ENCODE assay signal across 29 mouse cellular contexts in genomic region chr12:109474187-109474606, GRCm38 (mm10). TPM values are rescaled to one million over a fixed set of nuclear protein-coding genes. Genes with fewer than 3 reads are reported as not detected.
DNase-seq lines count a peak whose midpoint lies in the region; ATAC-seq and TF ChIP-seq lines count a peak whose summit lies in the region.
"Had no signal": no experiment of that assay in that cellular context is flagged by ENCODE, and none has a peak within 500 bp of the region (broad histone marks: within the 10 kb centered on the region; RNA-seq: fewer than 3 reads in every experiment).

No protein-coding gene starts in this region.

- no peak for DNase-seq in embryonic facial prominence, embryonic 10.5 days (ENCODE audit: low spot score)
- DNase-seq in lung, embryonic 14.5 days, result peak; percentile 70
- no peak for DNase-seq in lung, postnatal 36 days
- DNase-seq in embryonic facial prominence, embryonic 14.5 days (ENCODE audit: low spot score), result peak; percentile 77
- DNase-seq in liver, postnatal 0 days, result no peak
- DNase-seq in urinary bladder, postnatal 10 days (ENCODE audit: low spot score), result no peak
- DNase-seq: adrenal gland, adult 8-10 months; cerebellum, adult 2 months; cerebellum, postnatal 14 days; forebrain, postnatal 0 days; kidney, adult 18-20 months; liver; thymus, adult 18-20 months; thymus, postnatal 25 days had no signal

- H3K9me3 ChIP-seq in embryonic facial prominence, embryonic 13.5 days, result no peaks in the 10 kb centered on the region
- H3K9me3 ChIP-seq in embryonic facial prominence, embryonic 10.5 days, result no peaks in the 10 kb centered on the region
- H3K9me3 ChIP-seq in lung, embryonic 14.5 days (ENCODE audit: low read depth, low read length), result no peaks in the 10 kb centered on the region
- no peaks in the 10 kb centered on the region for H3K9me3 ChIP-seq in embryonic facial prominence, embryonic 14.5 days (ENCODE audit: control insufficient read depth, low read length)
- no peaks in the 10 kb centered on the region for H3K9me3 ChIP-seq in stomach, embryonic 15.5 days
- H3K9me3 ChIP-seq in liver, postnatal 0 days (ENCODE audit: low read length), result no peaks in the 10 kb centered on the region
- H3K9me3 ChIP-seq: forebrain, embryonic 10.5 days; hindbrain, embryonic 13.5 days; kidney, embryonic 15.5 days; megakaryocyte, embryonic 14.5 days; midbrain, embryonic 12.5 days; neural tube, embryonic 13.5 days had no signal

- peaks cover 27% of the 10 kb centered on the region for H3K4me1 ChIP-seq in embryonic facial prominence, embryonic 13.5 days
- H3K4me1 ChIP-seq in embryonic facial prominence, embryonic 10.5 days, result peaks cover 13% of the 10 kb centered on the region
- H3K4me1 ChIP-seq in lung, embryonic 14.5 days (ENCODE audit: insufficient read depth), result peaks cover 26% of the 10 kb centered on the region
- peaks cover 11% of the 10 kb centered on the region; the same call in 1 of the 2 replicates for H3K4me1 ChIP-seq in embryonic facial prominence, embryonic 14.5 days (ENCODE audit: control insufficient read depth, insufficient read depth, low read length)
- peaks cover 6% of the 10 kb centered on the region; the same call in 1 of the 2 replicates for H3K4me1 ChIP-seq in stomach, embryonic 15.5 days
- H3K4me1 ChIP-seq in liver, postnatal 0 days (ENCODE audit: insufficient read depth), result no peaks in the 10 kb centered on the region
- H3K4me1 ChIP-seq: hindbrain, embryonic 13.5 days; midbrain, embryonic 12.5 days; neural tube, embryonic 13.5 days had no signal

- no peak for TF ChIP-seq CTCF in lung, embryonic 14.5 days (IDR thresholded peaks at IDR 0.05; ENCODE audit: low read depth)
- no peak for TF ChIP-seq CTCF in liver, postnatal 0 days (IDR thresholded peaks at IDR 0.05; ENCODE audit: low read depth)

- WGBS in embryonic facial prominence, embryonic 13.5 days, result 69% methylated on average over 9 of the region's 9 CpGs
- WGBS in embryonic facial prominence, embryonic 10.5 days, result 84% methylated on average over 9 of the region's 9 CpGs
- WGBS in lung, embryonic 14.5 days, result 35% methylated on average over 9 of the region's 9 CpGs
- 62% methylated on average over 9 of the region's 9 CpGs for WGBS in embryonic facial prominence, embryonic 14.5 days
- 67% methylated on average over 9 of the region's 9 CpGs for WGBS in stomach, embryonic 15.5 days
- 74% methylated on average over 9 of the region's 9 CpGs for WGBS in liver, postnatal 0 days (ENCODE audit: insufficient replicate concordance)

- H3K9ac ChIP-seq in embryonic facial prominence, embryonic 13.5 days, result no peak overlapping the region
- H3K9ac ChIP-seq in lung, embryonic 14.5 days, result no peak overlapping the region
- H3K9ac ChIP-seq in embryonic facial prominence, embryonic 14.5 days (ENCODE audit: low read depth, low read length), result no peak overlapping the region
- no peak overlapping the region for H3K9ac ChIP-seq in stomach, embryonic 15.5 days
- H3K9ac ChIP-seq in liver, postnatal 0 days (replicated peaks), result no peak overlapping the region
- H3K9ac ChIP-seq: forebrain, postnatal 0 days; hindbrain, embryonic 13.5 days; kidney, embryonic 15.5 days; liver, embryonic 14.5 days; midbrain, embryonic 12.5 days; neural tube, embryonic 13.5 days had no signal

- TF ChIP-seq EP300 in liver, postnatal 0 days (IDR thresholded peaks at IDR 0.05; ENCODE audit: low read depth), result no peak

- peaks cover 10% of the 10 kb centered on the region; the same call in 1 of the 2 replicates for H3K27me3 ChIP-seq in embryonic facial prominence, embryonic 13.5 days
- peaks cover 52% of the 10 kb centered on the region for H3K27me3 ChIP-seq in embryonic facial prominence, embryonic 10.5 days (replicated peaks; ENCODE audit: low read depth, poor library complexity, severe bottlenecking)
- no peaks in the 10 kb centered on the region for H3K27me3 ChIP-seq in lung, embryonic 14.5 days (ENCODE audit: insufficient read depth, low read length)
- no peaks in the 10 kb centered on the region for H3K27me3 ChIP-seq in embryonic facial prominence, embryonic 14.5 days (replicated peaks; ENCODE audit: control insufficient read depth, insufficient read depth, low read length)
- no peaks in the 10 kb centered on the region for H3K27me3 ChIP-seq in stomach, embryonic 15.5 days (replicated peaks)
- no peaks in the 10 kb centered on the region for H3K27me3 ChIP-seq in liver, postnatal 0 days (ENCODE audit: insufficient read depth, low read length)
- H3K27me3 ChIP-seq: CH12.LX; kidney, embryonic 15.5 days had no signal

- H3K4me2 ChIP-seq in embryonic facial prominence, embryonic 13.5 days, result no peak overlapping the region
- no peak overlapping the region; the same call in 1 of the 2 replicates for H3K4me2 ChIP-seq in lung, embryonic 14.5 days
- H3K4me2 ChIP-seq in embryonic facial prominence, embryonic 14.5 days (ENCODE audit: low read depth, low read length), result no peak overlapping the region
- no peak overlapping the region for H3K4me2 ChIP-seq in stomach, embryonic 15.5 days
- H3K4me2 ChIP-seq in liver, postnatal 0 days (ENCODE audit: low read depth, low read length), result no peak overlapping the region
- H3K4me2 ChIP-seq: hindbrain, embryonic 13.5 days; kidney, embryonic 15.5 days; midbrain, embryonic 12.5 days; neural tube, embryonic 13.5 days had no signal

- peak overlapping the region; percentile 39; the same call in 1 of the 2 replicates for H3K27ac ChIP-seq in embryonic facial prominence, embryonic 13.5 days
- no peak overlapping the region for H3K27ac ChIP-seq in embryonic facial prominence, embryonic 10.5 days (replicated peaks)
- peak overlapping the region; percentile 84 for H3K27ac ChIP-seq in lung, embryonic 14.5 days (ENCODE audit: low read depth)
- H3K27ac ChIP-seq in embryonic facial prominence, embryonic 14.5 days (replicated peaks; ENCODE audit: low read depth, low read length), result no peak overlapping the region; the same call in 1 of the 2 replicates
- H3K27ac ChIP-seq in stomach, embryonic 15.5 days, result peak overlapping the region; percentile 51; the same call in 1 of the 2 replicates
- H3K27ac ChIP-seq in liver, postnatal 0 days (ENCODE audit: low read depth), result no peak overlapping the region
- H3K27ac ChIP-seq: hindbrain, embryonic 13.5 days; kidney, embryonic 15.5 days; layer of hippocampus, adult 2 months; left cerebral cortex, adult 2 months; liver, embryonic 14.5 days; midbrain, embryonic 12.5 days; neural tube, embryonic 13.5 days had no signal

- no peak overlapping the region for H3K4me3 ChIP-seq in embryonic facial prominence, embryonic 13.5 days
- H3K4me3 ChIP-seq in embryonic facial prominence, embryonic 10.5 days, result no peak overlapping the region
- no peak overlapping the region for H3K4me3 ChIP-seq in lung, embryonic 14.5 days (ENCODE audit: low read depth, low read length)
- H3K4me3 ChIP-seq in embryonic facial prominence, embryonic 14.5 days (ENCODE audit: low read depth, low read length), result no peak overlapping the region
- H3K4me3 ChIP-seq in stomach, embryonic 15.5 days (replicated peaks), result no peak overlapping the region
- H3K4me3 ChIP-seq in liver, postnatal 0 days (ENCODE audit: low read depth, low read length), result no peak overlapping the region
- H3K4me3 ChIP-seq: forebrain, embryonic 10.5 days; hindbrain, embryonic 13.5 days; kidney, embryonic 15.5 days; layer of hippocampus, adult 2 months; left cerebral cortex, adult 2 months; megakaryocyte, embryonic 14.5 days; midbrain, embryonic 12.5 days; myocyte; neural tube, embryonic 13.5 days had no signal

- ATAC-seq in embryonic facial prominence, embryonic 13.5 days (ENCODE audit: insufficient number of reproducible peaks, insufficient read depth, low FRiP score, low TSS enrichment, low read depth), result no peak
- peak; percentile 75; the same call in 1 of the 2 replicates for ATAC-seq in lung, embryonic 14.5 days (ENCODE audit: insufficient read depth)
- ATAC-seq in embryonic facial prominence, embryonic 14.5 days (ENCODE audit: low read depth), result peak; percentile 57; the same call in 1 of the 2 replicates
- peak; percentile 56 for ATAC-seq in stomach, embryonic 15.5 days (ENCODE audit: insufficient read depth, low FRiP score, low read depth)
- no peak for ATAC-seq in liver, postnatal 0 days
- ATAC-seq: activated CD4-positive, CD25-positive, alpha-beta regulatory T cell, adult 4 months; forebrain, postnatal 0 days had no signal

- no peaks in the 10 kb centered on the region for H3K36me3 ChIP-seq in embryonic facial prominence, embryonic 13.5 days
- H3K36me3 ChIP-seq in embryonic facial prominence, embryonic 10.5 days (replicated peaks), result no peaks in the 10 kb centered on the region
- H3K36me3 ChIP-seq in lung, embryonic 14.5 days (ENCODE audit: insufficient read depth), result no peaks in the 10 kb centered on the region
- H3K36me3 ChIP-seq in embryonic facial prominence, embryonic 14.5 days (ENCODE audit: control insufficient read depth, insufficient read depth, low read length), result no peaks in the 10 kb centered on the region
- H3K36me3 ChIP-seq in stomach, embryonic 15.5 days, result no peaks in the 10 kb centered on the region
- H3K36me3 ChIP-seq in liver, postnatal 0 days (replicated peaks; ENCODE audit: insufficient read depth, low read length), result no peaks in the 10 kb centered on the region
- H3K36me3 ChIP-seq: forebrain, embryonic 10.5 days; hindbrain, embryonic 13.5 days; kidney, embryonic 15.5 days; midbrain, embryonic 12.5 days; neural tube, embryonic 13.5 days had no signal

RNA-seq across cellular contexts. Expression of gene Dlk1, which starts 21.6 kb away (rescaled TPM):
- polyA plus RNA-seq in embryonic facial prominence, embryonic 13.5 days (2015; fragmentation: Nextera tagmentation; extraction: Ambion mirVana), result 176 and 272 TPM in 2 replicates
- polyA plus RNA-seq in embryonic facial prominence, embryonic 10.5 days (2016; fragmentation: Nextera tagmentation; extraction: Ambion mirVana), result 287 and 291 TPM in 2 replicates
- polyA plus RNA-seq in lung, embryonic 14.5 days (2014; fragmentation: Nextera tagmentation; extraction: Ambion mirVana), result 468 and 481 TPM in 2 replicates
- 918 and 968 TPM in 2 replicates for polyA plus RNA-seq in embryonic facial prominence, embryonic 14.5 days (2014; fragmentation: Nextera tagmentation; extraction: Ambion mirVana)
- polyA plus RNA-seq in stomach, embryonic 15.5 days (2015; fragmentation: Nextera tagmentation; extraction: Ambion mirVana), result 487 and 492 TPM in 2 replicates
- polyA plus RNA-seq in liver, postnatal 0 days (2015; fragmentation: Nextera tagmentation; extraction: Ambion mirVana), result 50.7 and 52.1 TPM in 2 replicates
- polyA plus RNA-seq: activated CD4-positive, CD25-positive, alpha-beta regulatory T cell, adult 4 months; C2C12; myocyte had no signal

Comparison
In these comparisons a context has a peak if more than half of its experiments do, and no peak if none do; other contexts are left out.
1. ATAC-seq: peak in lung, embryonic 14.5 days (single experiment), embryonic facial prominence, embryonic 14.5 days (single experiment) and stomach, embryonic 15.5 days (single experiment); none in embryonic facial prominence, embryonic 13.5 days (single experiment) and liver, postnatal 0 days (single experiment).
2. H3K27ac ChIP-seq: peak in embryonic facial prominence, embryonic 13.5 days (single experiment), lung, embryonic 14.5 days (single experiment) and stomach, embryonic 15.5 days (single experiment); none in embryonic facial prominence, embryonic 10.5 days (single experiment), embryonic facial prominence, embryonic 14.5 days (single experiment) and liver, postnatal 0 days (single experiment).
3. DNase-seq: peak in lung, embryonic 14.5 days (single experiment) and embryonic facial prominence, embryonic 14.5 days (single experiment); none in embryonic facial prominence, embryonic 10.5 days (single experiment), lung, postnatal 36 days (single experiment), liver, postnatal 0 days (single experiment) and urinary bladder, postnatal 10 days (single experiment).